In genomic region chr2:167559413-167559812, GRCm38 (mm10) we compare ENCODE assay signal across 10 mouse cellular contexts. TPM values are rescaled to one million over a fixed set of nuclear protein-coding genes. Genes with fewer than 3 reads are reported as not detected.
A peak's percentile ranks its signal among the peaks of the same experiment; 100 is the strongest.
DNase-seq lines count a peak whose midpoint lies in the region; ATAC-seq and TF ChIP-seq lines count a peak whose summit lies in the region.
"Had no signal": no experiment of that assay in that cellular context is flagged by ENCODE, and none has a peak within 500 bp of the region (broad histone marks: within the 10 kb centered on the region; RNA-seq: fewer than 3 reads in every experiment).

No protein-coding gene starts in this region.

- 7% methylated on average over 27 of the region's 27 CpGs for WGBS in heart, embryonic 10.5 days
- 6% methylated on average over 27 of the region's 27 CpGs for WGBS in hindbrain, embryonic 11.5 days
- WGBS in liver, embryonic 15.5 days (ENCODE audit: insufficient replicate concordance), result 15% methylated on average over 27 of the region's 27 CpGs

- H3K36me3 ChIP-seq in heart, embryonic 10.5 days, result no peaks in the 10 kb centered on the region
- H3K36me3 ChIP-seq in E14TG2a.4 (ENCODE audit: insufficient read depth, low read length), result no peaks in the 10 kb centered on the region
- no peaks in the 10 kb centered on the region for H3K36me3 ChIP-seq in hindbrain, embryonic 11.5 days (ENCODE audit: control insufficient read depth, insufficient read depth, low read length)
- H3K36me3 ChIP-seq in liver, embryonic 15.5 days (replicated peaks), result no peaks in the 10 kb centered on the region

- peaks cover 57% of the 10 kb centered on the region for H3K4me1 ChIP-seq in heart, embryonic 10.5 days
- H3K4me1 ChIP-seq in E14TG2a.4 (replicated peaks; ENCODE audit: low read depth, low read length), result peaks cover 63% of the 10 kb centered on the region
- H3K4me1 ChIP-seq in hindbrain, embryonic 11.5 days (replicated peaks; ENCODE audit: control insufficient read depth, insufficient read depth, low read length), result peaks cover 6% of the 10 kb centered on the region; the same call in 1 of the 2 replicates
- H3K4me1 ChIP-seq in liver, embryonic 15.5 days (replicated peaks), result peaks cover 14% of the 10 kb centered on the region

- H3K4me2 ChIP-seq in hindbrain, embryonic 11.5 days (replicated peaks; ENCODE audit: low read depth, low read length), result peak overlapping the region; percentile 31
- peak overlapping the region; percentile 36 for H3K4me2 ChIP-seq in liver, embryonic 15.5 days

- no peaks in the 10 kb centered on the region for H3K9me3 ChIP-seq in heart, embryonic 10.5 days
- H3K9me3 ChIP-seq in E14TG2a.4 (ENCODE audit: low read length), result no peaks in the 10 kb centered on the region
- H3K9me3 ChIP-seq in hindbrain, embryonic 11.5 days (ENCODE audit: control insufficient read depth, low read length), result no peaks in the 10 kb centered on the region
- H3K9me3 ChIP-seq in liver, embryonic 15.5 days (replicated peaks), result no peaks in the 10 kb centered on the region

- peak overlapping the region; percentile 46; the same call in 1 of the 2 replicates for H3K9ac ChIP-seq in hindbrain, embryonic 11.5 days (ENCODE audit: low read depth, low read length)
- H3K9ac ChIP-seq in liver, embryonic 15.5 days, result no peak overlapping the region

- no peak for TF ChIP-seq CTCF in E14TG2a.4 (conservative IDR thresholded peaks at IDR 0.05; ENCODE audit: low read length)

- no peak for DNase-seq in heart, embryonic 10.5 days (ENCODE audit: low spot score)
- DNase-seq in heart, postnatal 4 days, result no peak
- no peak for DNase-seq in hindbrain, embryonic 11.5 days (ENCODE audit: low spot score)
- no peak for DNase-seq in natural killer cell, adult 2 months (ENCODE audit: low spot score in 2 of 2)
- DNase-seq in adipocyte (ENCODE audit: low spot score), result no peak
- DNase-seq: cerebellum, adult 9-10 months had no signal

- peak overlapping the region; percentile 46 for H3K4me3 ChIP-seq in heart, embryonic 10.5 days
- H3K4me3 ChIP-seq in E14TG2a.4 (replicated peaks; ENCODE audit: low read length), result peak overlapping the region; percentile 68
- H3K4me3 ChIP-seq in hindbrain, embryonic 11.5 days (ENCODE audit: low read depth, low read length), result 0 out of 2 replicates have a peak overlapping the region, but pooled peaks have one; percentile 1
- H3K4me3 ChIP-seq in liver, embryonic 15.5 days (replicated peaks), result no peak overlapping the region

- H3K27ac ChIP-seq in heart, embryonic 10.5 days, result peak overlapping the region; percentile 86
- 0 out of 2 replicates have a peak overlapping the region, but pooled peaks have one; percentile 17 for H3K27ac ChIP-seq in hindbrain, embryonic 11.5 days (ENCODE audit: low read depth, low read length)
- H3K27ac ChIP-seq in liver, embryonic 15.5 days (replicated peaks), result no peak overlapping the region

- peak; percentile 33; the same call in 1 of the 2 replicates for ATAC-seq in hindbrain, embryonic 11.5 days (ENCODE audit: low FRiP score)
- ATAC-seq in liver, embryonic 15.5 days (ENCODE audit: insufficient read depth), result no peak
- no peak for ATAC-seq in megakaryocyte-erythroid progenitor cell, adult 5-6 weeks (replicated peaks; ENCODE audit: low FRiP score, low TSS enrichment, poor library complexity, severe bottlenecking)

- H3K27me3 ChIP-seq in heart, embryonic 10.5 days (ENCODE audit: insufficient read depth, poor library complexity, severe bottlenecking), result peaks cover 42% of the 10 kb centered on the region
- H3K27me3 ChIP-seq in E14TG2a.4 (ENCODE audit: insufficient read depth, low read length), result peaks cover 63% of the 10 kb centered on the region
- H3K27me3 ChIP-seq in hindbrain, embryonic 11.5 days (ENCODE audit: control insufficient read depth, insufficient read depth, low read length), result no peaks in the 10 kb centered on the region; the same call in 1 of the 2 replicates
- H3K27me3 ChIP-seq in liver, embryonic 15.5 days, result peaks cover 21% of the 10 kb centered on the region

RNA-seq across cellular contexts. Expression of gene Snai1, which starts 21.4 kb away (rescaled TPM):
- polyA plus RNA-seq in heart, embryonic 10.5 days (2016; fragmentation: Nextera tagmentation; extraction: Ambion mirVana), result 21.8 and 42.2 TPM in 2 replicates
- 1 to 10 TPM; 4.3 to 5.0 TPM for total RNA-seq in heart, postnatal 4 days (2021)
- polyA plus RNA-seq in hindbrain, embryonic 11.5 days (2014; fragmentation: Nextera tagmentation; extraction: Ambion mirVana), result 27.6 and 29.5 TPM in 2 replicates
- polyA plus RNA-seq in liver, embryonic 15.5 days (2015; fragmentation: Nextera tagmentation; extraction: Ambion mirVana), result 1.6 and 1.9 TPM in 2 replicates
- 0.37 TPM in 1 of 2 replicates, not detected in the other for total RNA-seq in megakaryocyte-erythroid progenitor cell, adult 5-6 weeks (2014; fragmentation: Nextera tagmentation)
- total RNA-seq in megakaryocyte-erythroid progenitor cell, adult 5-6 weeks (2017), result 0.52 TPM in 1 of 2 replicates, not detected in the other
- total RNA-seq: granulocyte monocyte progenitor cell, adult 5-6 weeks had no signal
